Mouse (Mus musculus): Measurements from ENCODE around the gene Ptpn13. TPM values are rescaled to one million over a fixed set of nuclear protein-coding genes. Genes with fewer than 3 reads are reported as not detected.

Gene Ptpn13
- 4.7 and 5.6 TPM in 2 replicates for polyA plus RNA-seq (2015; fragmentation: Nextera tagmentation; extraction: Ambion mirVana)

- peak; percentile 78 for DNase-seq (ENCODE audit: low spot score)
These were observed at the start of gene Ptpn13 for GRCm38 (mm10) chr5:103424678-103425319. Gene Ptpn13, plus strand, starts transcription at chr5:103425192.

GRCm38 (mm10) chr5:103375226-103375625 lies 49.8 kb upstream of the Ptpn13 start:
- DNase-seq (ENCODE audit: low spot score) = no peak

- no peak for DNase-seq (ENCODE audit: low spot score)
These were observed 48.4 kb upstream of the Ptpn13 start for GRCm38 (mm10) chr5:103376354-103377295.

GRCm38 (mm10) chr5:103377493-103378130 lies 47.4 kb upstream of the Ptpn13 start:
- DNase-seq (ENCODE audit: low spot score) = peak; percentile 28

GRCm38 (mm10) chr5:103380785-103381527 lies 44.0 kb upstream of the Ptpn13 start:
- no peak for DNase-seq (ENCODE audit: low spot score)

GRCm38 (mm10) chr5:103382951-103383350 lies 42.0 kb upstream of the Ptpn13 start:
- DNase-seq (ENCODE audit: low spot score) = no peak

GRCm38 (mm10) chr5:103384021-103384420 lies 41.0 kb upstream of the Ptpn13 start:
- DNase-seq (ENCODE audit: low spot score) = no peak

- no peak for DNase-seq (ENCODE audit: low spot score)
These were observed 37.4 kb upstream of the Ptpn13 start for GRCm38 (mm10) chr5:103387540-103388026.

GRCm38 (mm10) chr5:103389415-103389814 lies 35.6 kb upstream of the Ptpn13 start:
- no peak for DNase-seq (ENCODE audit: low spot score)

GRCm38 (mm10) chr5:103393220-103393619 lies 31.8 kb upstream of the Ptpn13 start:
- no peak for DNase-seq (ENCODE audit: low spot score)

- no peak for DNase-seq (ENCODE audit: low spot score)
These were observed 31.2 kb upstream of the Ptpn13 start for GRCm38 (mm10) chr5:103393752-103394151.

- DNase-seq (ENCODE audit: low spot score) = no peak
These were observed 29.3 kb upstream of the Ptpn13 start for GRCm38 (mm10) chr5:103395683-103396082.

- DNase-seq (ENCODE audit: low spot score) = no peak
These were observed 27.6 kb upstream of the Ptpn13 start for GRCm38 (mm10) chr5:103397429-103397828.

GRCm38 (mm10) chr5:103404213-103404968 lies 20.6 kb upstream of the Ptpn13 start:
- DNase-seq (ENCODE audit: low spot score) = peak; percentile 39

- no peak for DNase-seq (ENCODE audit: low spot score)
These were observed 19.1 kb upstream of the Ptpn13 start for GRCm38 (mm10) chr5:103405921-103406320.

- DNase-seq (ENCODE audit: low spot score) = no peak
These were observed 12.8 kb upstream of the Ptpn13 start for GRCm38 (mm10) chr5:103412020-103412747.

- no peak for DNase-seq (ENCODE audit: low spot score)
These were observed 10.4 kb upstream of the Ptpn13 start for GRCm38 (mm10) chr5:103414542-103414941.

GRCm38 (mm10) chr5:103418009-103418408 lies 7.0 kb upstream of the Ptpn13 start:
- DNase-seq (ENCODE audit: low spot score) = no peak

- no peak for DNase-seq (ENCODE audit: low spot score)
These were observed 6.1 kb upstream of the Ptpn13 start for GRCm38 (mm10) chr5:103418886-103419285.

- DNase-seq (ENCODE audit: low spot score) = no peak
These were observed 4.4 kb upstream of the Ptpn13 start for GRCm38 (mm10) chr5:103420568-103420967.
